Mouse (Mus musculus) cerebellum, postnatal 36 days (tissue): ENCODE measurements around the gene B020004J07Rik.
"Not testable (repeated sequence)": the region's sequence is repeated elsewhere in the genome, so short reads cannot be mapped to it uniquely, and the experiment has no call there.

Experiments
- DNase-seq, 2 experiments: peaks; one replicate each; pipeline ENCODE4 v3.0.0; 2021 to 2022; ENCODE audit warnings: mixed read lengths in 2 of 2

B020004J07Rik gene

GRCm38 (mm10) chr4:101843923-101844322 is at the start of gene B020004J07Rik:
Gene B020004J07Rik, minus strand, starts transcription at chr4:101844023.
- not testable (repeated sequence) for DNase-seq

DNA sequence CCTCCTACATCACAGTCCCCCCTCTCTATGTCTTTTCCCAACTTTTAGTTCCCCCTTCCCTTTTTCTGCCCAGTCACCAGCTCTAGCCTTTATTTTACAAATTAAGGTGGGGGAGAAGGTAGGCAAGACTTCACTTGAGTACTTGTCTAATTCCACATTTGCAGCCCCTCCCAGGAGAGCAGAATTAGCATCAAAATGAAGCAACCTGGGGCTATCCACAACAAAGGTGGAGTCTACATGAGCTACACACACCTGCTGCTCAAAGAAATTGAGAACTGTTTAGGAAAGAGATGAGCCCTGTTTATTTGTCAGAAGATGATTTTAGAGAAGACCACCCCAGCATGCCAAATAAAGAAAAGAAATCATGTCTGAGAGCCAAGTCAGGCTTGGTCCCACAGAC is 45.6 kb upstream of the B020004J07Rik start:
- no peak for DNase-seq

GRCm38 (mm10) chr4:101883641-101884040 is 39.8 kb upstream of the B020004J07Rik start:
- no peak for DNase-seq

GRCm38 (mm10) chr4:101875687-101876086 is 31.9 kb upstream of the B020004J07Rik start:
- not testable (repeated sequence) for DNase-seq

DNA sequence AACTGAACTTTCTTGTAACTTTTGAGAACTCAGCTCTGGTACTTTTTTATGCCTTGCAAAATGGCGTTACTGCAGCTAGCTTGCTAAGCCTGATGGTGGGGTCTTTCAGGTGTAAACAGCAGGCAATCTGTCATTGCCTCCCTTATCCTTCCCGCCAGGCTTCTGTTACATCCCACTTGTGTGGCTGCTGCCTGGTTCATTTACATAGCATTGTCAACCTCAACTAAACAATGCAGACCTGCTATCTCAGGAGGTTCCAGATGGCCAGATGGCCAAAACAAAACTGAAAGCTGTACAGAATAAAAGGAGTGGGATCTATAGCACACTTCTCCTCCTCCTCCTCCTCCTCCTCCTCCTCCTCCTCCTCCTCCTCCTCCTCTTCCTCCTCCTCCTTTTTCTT is 28.2 kb upstream of the B020004J07Rik start:
- peak in 1 of 2 experiments; percentile 4 for DNase-seq

GRCm38 (mm10) chr4:101862289-101862688 is 18.5 kb upstream of the B020004J07Rik start:
- no peak for DNase-seq

DNA sequence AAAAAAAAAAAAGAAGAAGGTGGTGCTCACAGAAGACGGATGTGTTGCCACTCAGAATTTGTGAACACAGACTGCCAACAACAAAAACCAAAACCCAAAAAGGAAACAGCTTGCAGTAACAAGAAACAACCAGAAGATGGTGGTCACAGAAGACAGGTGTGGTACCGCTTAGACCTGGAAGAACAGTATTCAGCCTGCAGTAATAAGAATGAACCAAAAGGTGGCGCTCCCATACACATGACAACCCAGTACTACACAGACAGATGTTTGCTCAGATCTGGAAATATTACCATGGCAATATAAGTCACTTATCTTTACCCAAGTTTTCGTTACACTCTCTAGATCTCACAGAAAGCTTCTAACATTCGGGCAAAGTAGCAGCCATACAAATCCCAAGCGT is 17.1 kb upstream of the B020004J07Rik start:
- no peak for DNase-seq

DNA sequence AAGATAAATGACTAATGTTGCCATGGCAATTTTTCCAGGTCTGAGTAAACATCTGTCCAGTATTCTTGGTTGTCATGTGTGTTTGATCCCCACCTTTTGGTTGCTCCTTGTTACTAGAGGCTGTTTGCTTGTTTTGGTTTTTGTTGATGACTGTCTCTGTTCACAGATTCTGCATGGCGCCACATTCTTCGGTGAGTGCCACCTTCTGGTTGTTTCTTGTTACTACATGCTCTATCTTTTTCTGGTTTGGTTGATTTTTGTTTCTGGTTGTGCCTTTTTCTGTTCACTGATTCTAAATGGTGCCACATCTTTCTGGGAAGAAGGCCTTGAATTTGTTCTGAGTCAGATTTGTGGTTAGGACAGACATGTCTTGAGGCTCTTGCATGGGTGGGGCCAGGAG is 7.1 kb upstream of the B020004J07Rik start:
- DNase-seq, result no peak
